Mouse (Mus musculus): ENCODE data around the gene Glis3.

GRCm38 (mm10) chr19:28561697-28562002 is 118.2 kb downstream of the Glis3 start:
- TF ChIP-seq CHD2 (IDR thresholded peaks at IDR 0.05; ENCODE audit: low read depth, low read length) = no peak
- TF ChIP-seq ZNF384 (IDR thresholded peaks at IDR 0.05; ENCODE audit: low read depth, low read length) = no peak
- TF ChIP-seq MAFK (IDR thresholded peaks at IDR 0.05; ENCODE audit: insufficient read depth, low read depth, low read length) = no peak

Measured in ES-E14 (cell line).